Mouse (Mus musculus) cerebellum, adult 18-20 months (tissue): Measurements from ENCODE around the gene Prox1.
A peak's percentile ranks its signal among the peaks of the same experiment; 100 is the strongest.

Experiments
- DNase-seq, 2 experiments: peaks; one replicate each; pipeline ENCODE4 v3.0.0; 2021

Prox1 gene

DNA sequence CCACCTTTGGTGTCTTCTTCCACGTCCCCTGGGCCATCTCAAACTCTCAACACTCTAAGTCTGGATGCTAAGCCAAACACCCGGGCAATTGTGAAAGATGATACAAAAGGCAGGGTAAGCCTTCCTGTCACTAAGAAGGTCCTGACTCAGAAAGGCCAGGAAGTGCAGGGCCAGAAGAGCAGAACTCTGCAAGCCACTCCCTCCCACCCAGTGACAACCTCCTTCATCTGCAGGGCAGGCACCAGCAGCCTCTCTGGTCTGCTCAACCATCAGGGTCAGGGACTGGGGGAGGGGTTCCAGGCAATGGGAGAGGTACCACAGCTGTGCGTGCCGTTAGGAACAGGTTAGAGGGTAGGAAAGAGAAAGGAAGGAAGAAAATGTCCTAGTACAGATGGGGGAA, 27.9 kb downstream of the Prox1 start:
- DNase-seq, result no peak

- no peak for DNase-seq
These were observed 30.0 kb downstream of the Prox1 start for GRCm38 (mm10) chr1:190140519-190140918.

DNA sequence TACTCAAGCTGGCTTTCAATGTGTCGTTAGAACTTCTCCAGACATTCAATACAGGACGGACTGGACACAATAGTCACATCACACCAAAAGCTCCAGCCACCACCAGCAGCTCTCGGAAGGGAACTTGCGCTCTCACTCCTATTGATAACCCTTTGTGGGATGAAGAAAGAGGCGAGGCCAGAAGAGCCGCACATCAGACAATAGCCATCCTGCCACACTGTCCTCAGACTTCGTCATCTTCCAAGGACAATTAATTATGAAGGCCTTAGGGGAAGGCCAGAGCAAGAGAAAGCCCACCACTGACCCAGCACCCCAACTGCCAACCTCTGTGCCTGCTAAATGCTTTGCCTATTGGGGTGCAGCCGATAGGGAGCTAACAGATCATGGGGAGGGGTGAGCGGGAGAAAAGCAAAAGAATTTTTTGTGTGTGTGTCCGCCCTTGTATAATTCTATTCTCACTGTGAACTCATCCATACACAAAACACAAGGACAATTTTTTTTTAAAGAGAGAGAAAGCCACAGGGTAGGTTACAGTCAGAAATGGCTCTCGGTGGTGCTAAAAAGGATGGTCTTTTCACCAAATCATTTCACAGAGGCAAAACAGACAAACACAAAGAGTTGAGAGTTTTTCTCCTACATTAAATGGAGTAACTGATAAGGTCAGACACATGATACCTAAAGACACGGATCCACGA, 30.7 kb downstream of the Prox1 start:
- no peak for DNase-seq

DNA sequence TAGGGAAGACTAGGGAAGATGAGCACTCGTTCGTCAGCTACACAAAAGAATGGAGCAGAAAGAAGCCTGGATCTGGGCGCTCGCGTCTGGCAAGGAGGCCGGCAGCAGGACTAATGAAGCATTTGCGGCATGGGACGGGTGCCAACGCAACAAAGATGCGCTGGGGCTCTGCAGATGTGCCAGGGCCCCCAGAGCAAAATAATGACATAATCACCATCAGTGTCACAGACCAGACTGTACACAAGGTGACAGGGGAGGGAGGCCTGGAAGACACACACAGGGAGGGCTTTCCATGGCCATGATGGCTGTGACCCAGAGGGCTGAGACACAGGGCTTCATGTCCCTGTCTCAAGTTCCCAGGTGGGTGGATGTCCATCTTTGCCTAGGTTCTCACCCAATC, 32.6 kb downstream of the Prox1 start:
- peak; percentile 34 to 44 for DNase-seq

DNA sequence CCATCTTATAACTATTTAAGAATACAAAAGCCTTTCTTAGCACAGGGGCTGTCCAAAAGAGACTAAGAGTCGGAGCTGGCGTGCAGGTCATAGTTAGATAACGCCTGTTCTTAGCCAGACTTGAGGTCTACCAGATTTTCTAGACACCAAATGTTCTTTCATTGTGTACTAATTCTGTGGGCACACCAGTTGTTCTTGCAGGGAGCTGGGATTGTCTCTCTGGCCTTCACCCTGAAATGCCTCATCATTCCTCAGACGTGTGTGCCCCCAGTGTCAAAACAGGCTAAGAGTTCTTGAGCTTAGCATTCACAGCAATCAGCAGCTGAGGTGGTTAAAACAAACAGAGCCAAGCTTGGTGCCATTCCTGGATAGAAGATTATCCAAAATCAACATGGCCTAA, 37.6 kb downstream of the Prox1 start:
- DNase-seq, result no peak

DNA sequence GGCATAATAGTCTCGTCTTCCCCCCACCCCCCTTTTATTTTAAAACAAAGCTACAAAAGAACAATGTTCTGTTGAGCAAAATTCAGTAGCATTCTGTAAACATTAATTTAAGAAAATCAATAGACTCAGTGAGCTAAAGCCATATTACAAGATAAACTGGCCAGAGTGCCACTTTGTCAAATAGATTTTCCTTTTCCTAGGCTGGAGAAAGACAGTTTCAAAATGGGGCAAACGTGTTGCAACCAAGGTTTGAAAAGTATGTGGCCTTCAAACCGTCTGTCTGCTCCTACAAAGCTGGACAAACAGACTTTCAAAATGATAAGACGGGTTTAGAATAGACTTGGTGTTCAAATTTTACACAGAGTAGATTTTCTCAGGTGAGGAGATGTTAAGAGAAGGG, 39.6 kb downstream of the Prox1 start:
- no peak for DNase-seq

DNA sequence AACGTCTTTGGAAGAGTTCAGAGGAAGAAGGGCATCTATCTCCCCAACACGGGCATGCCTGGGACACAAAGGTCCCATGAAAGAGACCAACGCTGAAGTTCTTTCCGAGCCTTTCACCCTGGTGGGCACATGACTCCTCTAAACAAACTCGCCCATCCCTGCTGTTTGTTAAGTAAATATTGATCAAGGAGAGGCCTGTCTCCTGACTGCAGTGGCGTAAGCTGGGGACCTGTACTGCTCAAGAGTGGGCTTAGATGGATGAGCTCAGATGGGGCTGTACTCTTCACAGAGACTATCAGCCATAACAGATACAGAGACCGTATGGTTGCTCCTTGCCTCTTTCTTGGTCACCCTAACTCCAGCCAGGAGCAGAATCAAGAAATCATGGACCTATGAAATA, 41.0 kb downstream of the Prox1 start:
- no peak for DNase-seq

GRCm38 (mm10) chr1:190128674-190129322, 41.7 kb downstream of the Prox1 start:
- no peak for DNase-seq

- no peak for DNase-seq
These were observed 42.6 kb downstream of the Prox1 start for GRCm38 (mm10) chr1:190127878-190128277.

DNA sequence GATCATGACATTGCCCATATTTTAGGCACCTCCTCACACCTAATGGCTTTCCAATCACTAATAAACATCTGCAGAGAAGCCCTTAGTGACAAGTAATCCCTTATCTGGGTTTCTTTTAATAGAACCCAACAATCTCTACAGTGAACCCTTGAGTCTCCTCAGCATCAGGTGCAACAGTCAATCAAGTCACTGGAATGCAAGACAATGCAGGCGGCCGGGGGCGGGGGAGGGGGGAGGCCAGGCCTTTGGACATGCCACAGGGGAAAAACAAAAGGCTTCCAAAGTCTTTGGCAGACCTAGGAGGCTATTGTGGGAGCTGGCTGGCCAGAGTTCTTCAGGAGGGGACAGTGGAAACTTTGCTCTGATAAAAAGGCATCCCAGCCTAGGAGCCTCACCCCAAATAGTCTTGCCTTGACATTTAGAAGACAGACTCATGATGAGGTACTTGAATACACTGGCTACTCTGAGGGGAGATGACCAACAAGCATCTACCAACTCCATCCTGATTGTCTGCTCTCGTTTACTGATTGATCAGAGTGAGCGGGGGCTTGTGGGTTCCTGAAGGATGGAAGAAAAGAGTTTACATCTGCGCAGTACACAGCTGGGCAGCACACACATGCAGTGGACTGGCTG, 43.2 kb downstream of the Prox1 start:
- DNase-seq, result no peak

- peak; percentile 20 to 27 for DNase-seq
These were observed 45.4 kb downstream of the Prox1 start for GRCm38 (mm10) chr1:190124961-190125739.

GRCm38 (mm10) chr1:190123404-190123803, 47.1 kb downstream of the Prox1 start:
- DNase-seq, result no peak

- no peak for DNase-seq
These were observed 54.5 kb downstream of the Prox1 start for GRCm38 (mm10) chr1:190115985-190116384.

GRCm38 (mm10) chr1:190111741-190112140, 58.8 kb downstream of the Prox1 start:
- DNase-seq, result no peak

- DNase-seq, result no peak
These were observed 62.9 kb downstream of the Prox1 start for GRCm38 (mm10) chr1:190107587-190107986.

- DNase-seq, result no peak
These were observed 63.7 kb downstream of the Prox1 start for GRCm38 (mm10) chr1:190106674-190107420.

- DNase-seq, result no peak
These were observed 64.5 kb downstream of the Prox1 start for GRCm38 (mm10) chr1:190106060-190106459.

GRCm38 (mm10) chr1:190093326-190093725, 77.2 kb downstream of the Prox1 start:
- DNase-seq, result no peak

DNA sequence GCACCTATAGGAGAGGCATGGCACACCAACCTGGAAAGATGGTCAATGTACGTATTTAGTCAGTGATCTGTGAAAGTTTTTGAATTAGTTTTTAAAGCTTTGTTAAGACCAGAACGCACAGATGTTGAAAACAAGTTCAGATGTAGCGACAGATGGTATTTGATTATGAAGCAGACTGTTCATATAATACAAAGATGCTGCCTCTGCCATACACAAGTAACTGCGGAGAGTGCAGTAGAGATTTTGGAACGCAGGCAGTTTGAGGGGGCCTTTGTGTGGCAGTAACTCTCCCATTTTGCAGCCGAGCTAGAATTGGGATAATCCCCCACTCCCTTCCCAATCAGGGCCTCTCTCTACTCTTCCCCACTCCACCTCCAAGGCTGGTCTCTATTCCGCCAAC, 78.4 kb downstream of the Prox1 start:
- DNase-seq, result no peak

DNA sequence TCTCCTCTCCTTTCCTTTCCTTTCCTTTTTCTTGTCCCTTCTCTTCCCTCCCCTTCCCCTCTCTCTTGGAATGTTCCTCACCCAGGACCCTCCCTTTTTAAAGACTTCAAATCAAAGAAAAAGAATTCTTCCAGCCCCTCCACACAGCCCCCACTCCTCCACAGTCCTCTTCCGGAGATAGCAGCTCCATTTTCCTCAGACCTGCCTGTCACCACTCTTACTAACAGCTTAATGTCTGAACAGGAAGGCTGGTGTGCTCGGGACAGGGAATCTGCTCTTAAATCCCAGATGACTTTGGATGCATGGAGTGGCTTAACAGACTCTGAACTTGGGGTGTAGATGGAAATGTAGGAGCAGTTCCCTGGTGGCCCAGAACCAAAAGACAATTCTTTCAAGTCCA, 81.6 kb downstream of the Prox1 start:
- DNase-seq, result no peak

- DNase-seq, result peak; percentile 51 to 66
These were observed 84.8 kb downstream of the Prox1 start for GRCm38 (mm10) chr1:190085703-190086102.

GRCm38 (mm10) chr1:190079643-190080275, 90.8 kb downstream of the Prox1 start:
- DNase-seq, result no peak
